Mouse (Mus musculus) forebrain, embryonic 11.5 days (tissue): Measurements from ENCODE around the gene Olfr62. TPM values are rescaled to one million over a fixed set of nuclear protein-coding genes. Genes with fewer than 3 reads are reported as not detected.

Experiments
- ATAC-seq: fragments of 200-750 bp; cut with Nextera tagmentation; replicated peaks from 2 replicates; pipeline ENCODE4 v1.8.0; 2017; ENCODE audit warnings: moderate TSS enrichment; ENCODE audit not compliant: low FRiP score
- DNase-seq: peaks from one replicate; pipeline ENCODE4 v3.0.0-alpha.2; 2017; ENCODE audit warnings: low spot score
- H3K27ac ChIP-seq: fragments of 300-500 bp; sonication (generic); 2 replicates; pipeline ENCODE4 v1.5.1; 2014; ENCODE audit warnings: low read depth, low read length
- H3K27me3 ChIP-seq: fragments of 300-500 bp; sonication (generic); 2 replicates; pipeline ENCODE4 v1.6.1; 2014; ENCODE audit warnings: mild to moderate bottlenecking, low read length, mixed read lengths; ENCODE audit not compliant: control insufficient read depth, insufficient read depth
- H3K36me3 ChIP-seq: fragments of 300-500 bp; sonication (generic); 2 replicates; pipeline ENCODE4 v1.6.1; 2014; ENCODE audit warnings: mild to moderate bottlenecking, low read length, moderate library complexity, mixed read lengths; ENCODE audit not compliant: control insufficient read depth, insufficient read depth
- H3K4me1 ChIP-seq: fragments of 300-500 bp; sonication (generic); replicated peaks from 2 replicates; pipeline ENCODE4 v1.6.1; 2014; ENCODE audit warnings: low read length, mixed read lengths; ENCODE audit not compliant: control insufficient read depth, insufficient read depth
- H3K4me2 ChIP-seq: fragments of 300-500 bp; sonication (generic); 2 replicates; pipeline ENCODE4 v1.6.1; 2014; ENCODE audit warnings: low read depth, mild to moderate bottlenecking, low read length, moderate library complexity, mixed read lengths; ENCODE audit not compliant: severe bottlenecking
- H3K4me3 ChIP-seq: fragments of 300-500 bp; sonication (generic); 2 replicates; pipeline ENCODE4 v1.5.1; 2014; ENCODE audit warnings: low read depth, low read length
- H3K9ac ChIP-seq: fragments of 300-500 bp; sonication (generic); 2 replicates; pipeline ENCODE4 v1.6.1; 2014; ENCODE audit warnings: low read length
- H3K9me3 ChIP-seq: fragments of 300-500 bp; sonication (generic); 2 replicates; pipeline ENCODE4 v1.6.1; 2016; ENCODE audit warnings: low read length, mixed read lengths; ENCODE audit not compliant: control insufficient read depth
- WGBS: fragments of 180-500 bp; shearing (Covaris S2); extraction: QIAGEN DNeasy Blood & Tissue Kit; methylation state at CpG from one replicate; pipeline ENCODE4 v1.1.7; 2014; 5-methylcytosine and 5-hydroxymethylcytosine counted together
- polyA plus RNA-seq: library from polyadenylated mRNA; unstranded; fragments of >200 nt; fragmentation: Nextera tagmentation; extraction: Ambion mirVana; gene quantifications from 2 replicates; pipeline ENCODE4 v1.2.1, GENCODE M21; 2014

Olfr62 gene
- not detected in 2 replicates for polyA plus RNA-seq

DNA sequence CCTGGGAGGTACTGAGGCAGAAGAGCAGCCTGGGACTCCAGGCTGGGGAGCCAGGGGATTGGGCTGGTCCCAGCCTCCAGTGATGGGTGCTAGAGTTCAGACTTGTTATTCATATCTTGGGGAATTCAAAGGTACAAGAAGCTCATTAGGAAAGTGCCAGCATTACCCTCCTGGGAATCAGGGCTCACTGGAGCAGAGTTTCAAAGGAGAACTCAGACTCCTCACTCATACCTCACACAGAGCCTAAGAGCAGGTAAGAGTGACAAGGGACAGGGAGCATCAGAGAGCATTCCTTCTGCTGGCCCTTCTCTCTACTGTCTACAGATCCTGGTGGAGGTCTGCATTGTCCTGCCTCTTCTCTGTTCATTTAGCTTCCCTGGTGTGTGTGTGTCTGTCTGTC, at the start of gene Olfr62:
TSS of gene Olfr62 (plus strand) at position 301 of the 400 bp plus-strand sequence.
- no peaks in the 10 kb centered on the region for H3K27me3 ChIP-seq
- no peak within 1 kb of the TSS for H3K27ac ChIP-seq
- no peaks in the 10 kb centered on the region for H3K4me1 ChIP-seq
- DNase-seq (no peak), ATAC-seq (no peak)
- no peaks in the 10 kb centered on the region for H3K9me3 ChIP-seq
- no peak within 1 kb of the TSS for H3K9ac ChIP-seq
- no peak within 1 kb of the TSS for H3K4me3 ChIP-seq
- H3K36me3 ChIP-seq: no peaks in the 10 kb centered on the region
- no peak within 1 kb of the TSS for H3K4me2 ChIP-seq

DNA sequence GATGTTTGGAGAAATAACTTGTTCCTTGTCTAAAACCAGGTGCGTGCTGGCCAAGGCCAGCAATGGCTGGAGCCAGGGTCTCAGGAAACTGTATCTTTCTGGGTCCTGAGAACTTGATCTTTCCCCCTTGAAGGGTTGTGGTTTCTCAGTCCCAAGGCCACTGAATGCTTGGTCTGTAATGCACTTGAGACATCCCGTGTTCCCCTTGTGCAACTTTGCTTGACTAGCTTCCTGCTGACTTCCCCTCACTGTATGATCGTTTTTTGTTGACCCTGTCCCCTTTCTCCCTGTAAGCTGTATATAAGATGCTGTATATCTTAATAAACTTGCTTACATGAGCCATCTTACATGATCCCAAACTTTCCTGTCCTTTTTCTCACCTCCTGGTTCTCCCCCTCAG, 48.9 kb upstream of the Olfr62 start:
- Histone ChIP-seq H3K27me3 (no peaks in the 10 kb centered on the region), H3K4me3 (no peak overlapping the region), H3K36me3 (no peaks in the 10 kb centered on the region), H3K9me3 (no peaks in the 10 kb centered on the region), H3K4me1 (no peaks in the 10 kb centered on the region), H3K9ac (no peak overlapping the region), H3K27ac (no peak overlapping the region), H3K4me2 (no peak overlapping the region)
- ATAC-seq: no peak
- DNase-seq: no peak
- WGBS: 75% methylated on average over 3 of the region's 3 CpGs

DNA sequence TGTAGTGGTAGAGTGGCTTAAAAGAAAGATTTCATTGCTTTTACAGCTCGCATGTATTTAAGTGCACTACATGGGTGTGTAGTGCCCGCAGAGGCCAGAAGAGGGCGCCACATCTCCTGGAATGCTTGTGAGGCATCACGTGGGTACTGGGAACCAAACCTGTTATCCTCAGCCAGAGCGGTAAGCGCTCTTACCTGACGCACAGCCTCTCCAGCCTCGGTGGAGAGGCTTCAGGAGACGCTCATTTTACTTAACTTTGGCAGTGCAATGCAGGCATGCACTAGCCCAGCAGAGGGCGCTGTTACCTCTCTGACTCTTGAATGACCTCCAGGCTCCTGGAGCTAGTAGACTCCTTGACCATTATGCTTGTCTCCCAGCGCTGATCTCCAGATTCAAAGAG, 46.1 kb upstream of the Olfr62 start:
- WGBS: 20% methylated on average over 11 of the region's 11 CpGs
- H3K4me3 ChIP-seq: no peak overlapping the region
- ATAC-seq: no peak

DNA sequence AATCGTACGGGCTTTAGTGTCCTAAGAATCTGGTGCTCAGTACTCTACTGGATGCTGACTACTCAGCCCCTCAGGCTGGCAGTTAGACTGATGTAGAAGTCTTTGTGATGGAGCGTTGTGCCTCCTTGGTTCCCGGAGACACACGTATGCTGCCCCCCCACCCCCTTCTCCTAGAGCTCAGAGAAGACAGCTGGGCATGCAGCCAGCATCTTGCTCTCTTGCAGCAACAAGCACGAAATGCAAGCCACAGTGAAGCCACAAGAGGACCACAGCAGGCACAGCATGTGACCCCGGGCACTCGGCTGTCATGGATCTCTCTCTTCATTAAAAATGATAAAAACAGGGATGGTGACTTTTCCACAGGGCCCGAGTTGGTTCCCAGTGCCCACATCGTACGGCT, 43.3 kb upstream of the Olfr62 start:
- DNase-seq (no peak), ATAC-seq (no peak)
- Histone ChIP-seq H3K4me2 (no peak overlapping the region), H3K4me3 (no peak overlapping the region), H3K27ac (no peak overlapping the region), H3K27me3 (no peaks in the 10 kb centered on the region), H3K36me3 (no peaks in the 10 kb centered on the region), H3K4me1 (no peaks in the 10 kb centered on the region), H3K9me3 (no peaks in the 10 kb centered on the region), H3K9ac (no peak overlapping the region)
- WGBS: 88% methylated on average over 11 of the region's 11 CpGs

More for the DNA sequence above, 46.1 kb upstream of the Olfr62 start:
- H3K27me3 ChIP-seq: no peaks in the 10 kb centered on the region
- no peak overlapping the region for H3K27ac ChIP-seq
- no peaks in the 10 kb centered on the region for H3K9me3 ChIP-seq
- no peak overlapping the region for H3K9ac ChIP-seq
- H3K36me3 ChIP-seq: no peaks in the 10 kb centered on the region
- H3K4me1 ChIP-seq: no peaks in the 10 kb centered on the region
- DNase-seq: peak; percentile 64
- no peak overlapping the region for H3K4me2 ChIP-seq

DNA sequence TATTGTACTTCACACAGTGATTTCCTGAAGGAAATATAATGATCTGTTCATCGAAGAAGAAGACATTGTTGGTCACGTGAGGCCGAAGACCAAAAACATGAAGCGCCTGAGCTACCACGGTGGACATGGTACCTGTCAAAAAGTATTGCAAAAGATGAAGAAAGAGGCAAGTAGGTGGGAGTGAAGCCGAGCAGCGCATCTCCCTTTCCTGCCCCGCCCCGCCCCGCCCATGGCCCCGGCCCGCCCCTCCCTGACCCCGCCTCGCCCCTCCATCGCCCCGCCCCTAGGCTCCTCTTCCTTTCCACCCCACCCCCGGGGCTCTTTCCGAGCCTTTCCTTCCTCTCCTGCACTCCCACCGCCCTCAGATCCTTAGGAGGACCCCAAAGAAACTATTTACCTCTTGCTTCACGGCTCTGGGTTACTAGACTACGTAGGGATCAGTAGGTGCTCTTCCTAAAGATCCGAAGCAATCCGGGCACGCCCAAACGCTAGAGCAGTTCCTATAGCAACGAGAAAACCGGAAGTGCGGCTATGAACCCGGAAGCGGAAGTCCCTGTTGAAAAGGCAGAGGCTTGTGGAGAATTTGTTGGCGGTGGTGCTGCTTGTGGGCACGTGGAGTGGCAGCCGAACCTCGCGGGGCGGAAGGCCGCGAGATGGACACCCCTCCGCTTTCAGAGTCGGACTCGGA, 38.3 kb upstream of the Olfr62 start, which contains the start of the genes Cfap57 and Ebna1bp2:
TSS of gene Cfap57 (minus strand) at position 499 of the 688 bp plus-strand sequence.
TSS of gene Ebna1bp2 (plus strand) at position 521 of the 688 bp plus-strand sequence.
- peaks cover 5% of the 10 kb centered on the region for H3K4me1 ChIP-seq
- peak within 1 kb of the TSS; percentile 81 for H3K4me3 ChIP-seq
- 1% methylated on average over 35 of the region's 41 CpGs for whole genome bisulfite sequencing
- DNase-seq: peak; percentile 90
- peak within 1 kb of the TSS; percentile 91 for H3K4me2 ChIP-seq
- peak; percentile 91 for ATAC-seq
- no peak within 1 kb of the TSS for H3K27ac ChIP-seq
- H3K27me3 ChIP-seq: no peaks in the 10 kb centered on the region
- peak within 1 kb of the TSS; percentile 70 for H3K9ac ChIP-seq
- peaks cover 9% of the 10 kb centered on the region; the same call in 1 of the 2 replicates for H3K36me3 ChIP-seq
- no peaks in the 10 kb centered on the region for H3K9me3 ChIP-seq

DNA sequence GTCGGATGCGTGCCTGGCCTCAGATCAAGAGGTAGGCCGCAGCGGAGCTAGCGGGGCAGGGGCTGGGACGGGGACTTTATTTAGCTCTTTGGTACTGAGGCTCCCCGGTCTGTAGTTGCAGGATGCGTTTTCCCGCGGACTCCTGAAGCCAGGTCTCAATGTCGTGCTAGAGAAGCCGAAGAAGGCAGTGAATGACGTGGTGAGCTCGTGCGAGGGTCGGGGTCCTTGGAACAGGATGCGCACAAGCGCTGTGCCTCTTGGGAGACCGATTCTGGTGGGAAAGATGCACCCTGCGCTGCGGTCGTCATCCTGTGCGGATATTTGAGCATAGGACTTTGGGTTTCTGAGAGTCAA, 37.8 kb upstream of the Olfr62 start:
- DNase-seq: no peak
- no peaks in the 10 kb centered on the region for H3K27me3 ChIP-seq

DNA sequence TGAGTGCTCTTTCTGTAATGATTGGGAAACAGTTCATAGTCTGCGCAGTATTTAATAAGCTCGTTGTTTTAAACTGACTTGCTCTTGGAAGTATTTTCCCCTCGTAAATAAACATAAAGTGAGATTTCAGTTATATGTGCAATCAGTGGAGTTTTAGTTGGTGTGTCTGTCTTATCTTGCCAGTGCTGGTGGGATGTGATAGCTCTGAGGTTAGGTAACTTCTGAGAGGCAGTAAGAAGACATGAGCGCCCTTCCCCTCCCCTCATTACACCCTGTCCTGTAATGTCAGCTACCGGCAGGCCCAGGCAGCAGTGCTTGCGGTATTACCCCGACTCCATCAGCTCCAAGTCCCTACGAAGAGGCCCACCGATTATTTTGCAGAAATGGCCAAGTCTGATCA, 37.0 kb upstream of the Olfr62 start:
- no peaks in the 10 kb centered on the region for H3K27me3 ChIP-seq
- no peak overlapping the region for H3K27ac ChIP-seq
- no peak overlapping the region; the same call in 1 of the 2 replicates for H3K9ac ChIP-seq
- 91% methylated on average over 9 of the region's 9 CpGs for WGBS
- ATAC-seq (no peak), DNase-seq (no peak)
- H3K4me2 ChIP-seq: peak overlapping the region; percentile 91
- H3K4me3 ChIP-seq: peak overlapping the region; percentile 81
- peaks cover 5% of the 10 kb centered on the region for H3K4me1 ChIP-seq
- no peaks in the 10 kb centered on the region for H3K9me3 ChIP-seq
- H3K36me3 ChIP-seq: peaks cover 16% of the 10 kb centered on the region; the same call in 1 of the 2 replicates

More for the DNA sequence above, 37.8 kb upstream of the Olfr62 start:
- under 1% methylated on average over 23 of the region's 23 CpGs for WGBS
- H3K36me3 ChIP-seq: peaks cover 13% of the 10 kb centered on the region; the same call in 1 of the 2 replicates
- peak overlapping the region; percentile 70 for H3K9ac ChIP-seq
- no peak overlapping the region for H3K27ac ChIP-seq
- peaks cover 5% of the 10 kb centered on the region for H3K4me1 ChIP-seq
- ATAC-seq: peak; percentile 70
- H3K4me2 ChIP-seq: peak overlapping the region; percentile 91
- H3K4me3 ChIP-seq: peak overlapping the region; percentile 81
- no peaks in the 10 kb centered on the region for H3K9me3 ChIP-seq

DNA sequence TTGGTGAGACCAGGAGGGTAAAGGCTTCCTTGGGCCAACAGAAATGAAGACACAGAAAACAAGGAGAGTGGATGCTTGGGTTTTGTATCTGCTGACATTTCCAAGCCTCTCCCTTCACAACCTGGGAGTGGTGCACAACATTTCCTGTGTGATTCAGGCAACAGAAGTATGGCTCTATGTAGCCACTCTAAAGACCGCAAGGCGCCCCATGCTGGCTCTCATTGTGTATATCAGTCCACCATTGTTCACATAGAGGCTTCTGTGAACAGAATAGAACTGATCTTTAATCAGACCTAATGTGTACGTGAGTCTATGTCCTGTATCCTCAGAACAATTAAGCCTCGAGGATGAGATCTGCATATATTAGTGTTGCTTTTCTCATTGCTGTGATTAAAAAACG, 28.5 kb upstream of the Olfr62 start:
- Histone ChIP-seq H3K36me3 (peaks cover 7% of the 10 kb centered on the region; the same call in 1 of the 2 replicates), H3K27ac (no peak overlapping the region), H3K4me1 (no peaks in the 10 kb centered on the region), H3K9ac (no peak overlapping the region), H3K27me3 (no peaks in the 10 kb centered on the region), H3K4me3 (no peak overlapping the region), H3K9me3 (no peaks in the 10 kb centered on the region), H3K4me2 (no peak overlapping the region)
- 80% methylated on average over 5 of the region's 5 CpGs for WGBS
- ATAC-seq (no peak), DNase-seq (no peak)
